Mouse (Mus musculus): Measurements from ENCODE around the gene Pip5k1c. TPM values are rescaled to one million over a fixed set of nuclear protein-coding genes. Genes with fewer than 3 reads are reported as not detected.

The Pip5k1c gene
- polyA plus RNA-seq, 1 experiment from 2014 or later = 46.2 TPM

- no peak overlapping the region for H3K4me3 ChIP-seq (ENCODE audit: low read depth, low read length)
- peaks cover 15% of the 10 kb centered on the region for H3K36me3 ChIP-seq (ENCODE audit: control insufficient read depth, insufficient read depth, low read length)
- peaks cover 22% of the 10 kb centered on the region for H3K4me1 ChIP-seq (ENCODE audit: control insufficient read depth, insufficient read depth, low read length)
- ATAC-seq (ENCODE audit: low FRiP score) (no peak), DNase-seq (ENCODE audit: low spot score, missing footprints) (no peak)
- no peak overlapping the region for H3K27ac ChIP-seq (ENCODE audit: low read depth, low read length)
- H3K9me3 ChIP-seq (ENCODE audit: control insufficient read depth, low read length) = no peaks in the 10 kb centered on the region
- no peaks in the 10 kb centered on the region; the same call in 1 of the 2 replicates for H3K27me3 ChIP-seq (ENCODE audit: control insufficient read depth, insufficient read depth, low read length)
- peak overlapping the region; percentile 40 for H3K9ac ChIP-seq (ENCODE audit: low read length)
- 37% methylated on average over 16 of the region's 16 CpGs for WGBS
- H3K4me2 ChIP-seq = peak overlapping the region; percentile 15; the same call in 1 of the 2 replicates
Observed at GRCm38 (mm10) chr10:81316338-81317060, 23.7 kb downstream of the Pip5k1c start.

DNA sequence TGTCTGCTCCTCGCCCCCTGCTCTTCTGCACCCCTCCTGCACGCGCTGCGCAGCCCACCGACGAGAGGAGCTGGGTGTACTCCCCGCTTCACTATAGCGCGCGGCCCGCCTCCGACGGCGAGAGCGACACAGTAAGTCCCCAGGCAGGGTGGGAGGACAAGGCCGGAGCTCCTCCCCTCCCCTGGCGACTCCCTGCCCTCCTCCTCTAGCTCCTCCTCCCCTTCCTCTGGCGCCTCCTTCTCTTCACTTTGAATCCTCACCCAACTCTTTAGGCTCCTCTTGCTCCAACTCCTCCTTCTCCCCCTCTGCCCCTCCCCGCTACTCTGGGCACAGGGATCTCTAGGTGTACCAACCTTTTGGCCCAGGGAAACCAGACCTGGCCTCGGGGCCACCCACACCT, 24.5 kb downstream of the Pip5k1c start:
- Histone ChIP-seq H3K36me3 (ENCODE audit: control insufficient read depth, insufficient read depth, low read length) (peaks cover 9% of the 10 kb centered on the region), H3K4me2 (0 out of 2 replicates have a peak overlapping the region, but pooled peaks have one; percentile 15), H3K9ac (ENCODE audit: low read length) (no peak overlapping the region; the same call in 1 of the 2 replicates), H3K27me3 (ENCODE audit: control insufficient read depth, insufficient read depth, low read length) (no peaks in the 10 kb centered on the region; the same call in 1 of the 2 replicates), H3K9me3 (ENCODE audit: control insufficient read depth, low read length) (no peaks in the 10 kb centered on the region), H3K4me3 (ENCODE audit: low read depth, low read length) (no peak overlapping the region), H3K27ac (ENCODE audit: low read depth, low read length) (no peak overlapping the region), H3K4me1 (ENCODE audit: control insufficient read depth, insufficient read depth, low read length) (peaks cover 29% of the 10 kb centered on the region)
- ATAC-seq (ENCODE audit: low FRiP score) (no peak), DNase-seq (ENCODE audit: low spot score, missing footprints) (no peak)
- 6% methylated on average over 19 of the region's 20 CpGs for WGBS

DNA sequence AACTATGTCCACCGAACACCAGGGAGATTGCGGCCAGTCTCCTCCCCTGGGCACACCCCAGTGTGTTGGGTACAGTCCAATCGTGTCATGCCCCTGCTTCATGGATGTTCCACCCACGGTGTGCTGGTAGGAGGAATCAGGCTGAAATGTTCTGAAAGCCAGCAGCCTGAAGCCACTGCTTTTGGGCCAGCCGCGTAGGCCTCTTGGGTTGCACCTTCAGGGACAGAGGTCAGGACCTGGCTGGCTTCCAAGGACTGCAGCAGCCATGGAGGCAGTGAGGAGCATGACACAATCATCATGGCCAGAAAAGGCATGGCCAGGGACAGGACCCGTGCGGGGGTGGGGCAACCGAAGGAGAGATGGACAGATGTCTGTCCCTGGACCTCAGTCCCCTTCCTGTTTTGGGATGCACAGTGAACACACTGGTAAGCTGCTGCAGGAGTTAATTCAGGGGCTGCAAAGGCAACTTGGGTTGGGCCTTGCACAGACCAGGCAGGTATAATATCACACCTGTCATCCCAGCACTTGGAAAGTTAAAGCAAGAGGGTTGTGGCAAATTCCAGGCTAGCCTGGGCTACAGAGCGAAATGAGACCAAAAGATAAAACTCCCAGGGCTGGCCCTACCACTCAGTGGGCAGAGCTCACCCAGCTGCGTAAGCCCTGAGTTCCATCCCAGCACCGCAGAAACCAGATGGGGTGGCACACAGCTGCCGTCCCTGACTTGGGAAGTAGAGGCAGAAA, 26.0 kb downstream of the Pip5k1c start:
- H3K4me3 ChIP-seq (ENCODE audit: low read depth, low read length) = no peak overlapping the region
- ATAC-seq (ENCODE audit: low FRiP score) = no peak
- no peak overlapping the region for H3K4me2 ChIP-seq
- H3K9me3 ChIP-seq (ENCODE audit: control insufficient read depth, low read length) = no peaks in the 10 kb centered on the region
- H3K27me3 ChIP-seq (ENCODE audit: control insufficient read depth, insufficient read depth, low read length) = no peaks in the 10 kb centered on the region; the same call in 1 of the 2 replicates
- no peak for DNase-seq (ENCODE audit: low spot score, missing footprints)
- H3K27ac ChIP-seq (ENCODE audit: low read depth, low read length) = no peak overlapping the region
- peaks cover 29% of the 10 kb centered on the region for H3K4me1 ChIP-seq (ENCODE audit: control insufficient read depth, insufficient read depth, low read length)
- no peak overlapping the region for H3K9ac ChIP-seq (ENCODE audit: low read length)
- H3K36me3 ChIP-seq (ENCODE audit: control insufficient read depth, insufficient read depth, low read length) = peaks cover 17% of the 10 kb centered on the region
- 94% methylated on average over 13 of the region's 13 CpGs for WGBS

GRCm38 (mm10) chr10:81319330-81319699, 26.6 kb downstream of the Pip5k1c start:
- ATAC-seq (ENCODE audit: low FRiP score) (no peak), DNase-seq (ENCODE audit: low spot score, missing footprints) (no peak)
- peak overlapping the region; percentile 94; the same call in 1 of the 2 replicates for H3K4me3 ChIP-seq (ENCODE audit: low read depth, low read length)
- peaks cover 23% of the 10 kb centered on the region for H3K36me3 ChIP-seq (ENCODE audit: control insufficient read depth, insufficient read depth, low read length)
- no peaks in the 10 kb centered on the region for H3K9me3 ChIP-seq (ENCODE audit: control insufficient read depth, low read length)
- H3K9ac ChIP-seq (ENCODE audit: low read length) = peak overlapping the region; percentile 60
- H3K27ac ChIP-seq (ENCODE audit: low read depth, low read length) = peak overlapping the region; percentile 79; the same call in 1 of the 2 replicates
- H3K27me3 ChIP-seq (ENCODE audit: control insufficient read depth, insufficient read depth, low read length) = no peaks in the 10 kb centered on the region; the same call in 1 of the 2 replicates
- peaks cover 29% of the 10 kb centered on the region for H3K4me1 ChIP-seq (ENCODE audit: control insufficient read depth, insufficient read depth, low read length)
- 47% methylated on average over 8 of the region's 8 CpGs for WGBS
- H3K4me2 ChIP-seq = peak overlapping the region; percentile 83

DNA sequence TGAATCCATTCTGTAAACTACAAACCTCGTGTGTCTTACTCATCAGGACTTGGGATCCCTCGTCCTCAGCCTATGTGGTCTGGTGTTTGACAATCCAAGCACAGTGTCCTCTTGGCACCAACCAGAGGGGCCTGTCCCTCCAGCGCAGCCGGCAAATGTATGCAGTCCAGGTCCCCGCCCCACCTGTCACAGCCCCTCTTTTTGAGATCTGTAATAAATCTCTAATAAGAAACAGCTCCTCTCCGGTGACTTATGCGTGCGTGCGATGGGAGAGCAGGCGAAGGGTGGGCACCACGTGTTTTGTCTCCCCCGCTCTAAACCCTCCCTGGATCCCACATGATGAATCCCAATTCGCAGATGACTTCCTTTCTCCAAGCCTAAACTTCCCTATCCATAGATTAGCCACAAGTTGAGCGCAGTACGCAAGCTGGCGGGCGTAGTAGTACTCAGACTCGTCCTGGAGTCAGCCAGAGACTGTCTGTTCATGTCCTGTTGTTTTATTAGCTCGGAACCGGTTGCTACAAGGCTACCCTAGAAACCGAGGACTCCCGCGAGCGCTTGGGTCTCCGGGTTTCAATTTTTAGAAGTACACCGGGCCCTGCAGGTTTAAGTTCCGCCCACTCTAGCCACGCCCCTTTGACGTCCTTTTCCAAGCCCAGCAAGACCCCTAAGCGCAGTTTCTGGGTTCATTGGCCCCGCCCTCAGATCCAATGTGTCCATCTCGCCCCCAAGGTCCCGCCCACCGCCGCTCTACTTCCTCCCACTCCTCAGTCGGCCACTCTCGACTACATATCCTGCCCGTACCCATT, 27.2 kb downstream of the Pip5k1c start:
- DNase-seq (ENCODE audit: low spot score, missing footprints) (peak; percentile 99), ATAC-seq (ENCODE audit: low FRiP score) (peak; percentile 0; the same call in 1 of the 2 replicates)
- WGBS = 2% methylated on average over 38 of the region's 38 CpGs
- peak overlapping the region; percentile 94 for H3K4me3 ChIP-seq (ENCODE audit: low read depth, low read length)
- peaks cover 29% of the 10 kb centered on the region for H3K4me1 ChIP-seq (ENCODE audit: control insufficient read depth, insufficient read depth, low read length)
- peaks cover 29% of the 10 kb centered on the region for H3K36me3 ChIP-seq (ENCODE audit: control insufficient read depth, insufficient read depth, low read length)
- H3K9me3 ChIP-seq (ENCODE audit: control insufficient read depth, low read length) = no peaks in the 10 kb centered on the region
- H3K9ac ChIP-seq (ENCODE audit: low read length) = peak overlapping the region; percentile 60
- H3K27ac ChIP-seq (ENCODE audit: low read depth, low read length) = peak overlapping the region; percentile 79
- H3K27me3 ChIP-seq (ENCODE audit: control insufficient read depth, insufficient read depth, low read length) = no peaks in the 10 kb centered on the region; the same call in 1 of the 2 replicates
- peak overlapping the region; percentile 83 for H3K4me2 ChIP-seq

GRCm38 (mm10) chr10:81320550-81321347, 28.0 kb downstream of the Pip5k1c start, which contains the start of gene Cactin:
Gene Cactin (plus strand): TSS chr10:81321103.
- Histone ChIP-seq H3K27ac (ENCODE audit: low read depth, low read length) (peak within 1 kb of the TSS; percentile 79), H3K9ac (ENCODE audit: low read length) (peak within 1 kb of the TSS; percentile 86), H3K4me1 (ENCODE audit: control insufficient read depth, insufficient read depth, low read length) (peaks cover 29% of the 10 kb centered on the region), H3K27me3 (ENCODE audit: control insufficient read depth, insufficient read depth, low read length) (no peaks in the 10 kb centered on the region; the same call in 1 of the 2 replicates), H3K4me2 (peak within 1 kb of the TSS; percentile 83), H3K36me3 (ENCODE audit: control insufficient read depth, insufficient read depth, low read length) (peaks cover 37% of the 10 kb centered on the region), H3K4me3 (ENCODE audit: low read depth, low read length) (peak within 1 kb of the TSS; percentile 94), H3K9me3 (ENCODE audit: control insufficient read depth, low read length) (no peaks in the 10 kb centered on the region)
- ATAC-seq (ENCODE audit: low FRiP score) (peak; percentile 93), DNase-seq (ENCODE audit: low spot score, missing footprints) (peak; percentile 100)
- WGBS = under 1% methylated on average over 68 of the region's 68 CpGs

DNA sequence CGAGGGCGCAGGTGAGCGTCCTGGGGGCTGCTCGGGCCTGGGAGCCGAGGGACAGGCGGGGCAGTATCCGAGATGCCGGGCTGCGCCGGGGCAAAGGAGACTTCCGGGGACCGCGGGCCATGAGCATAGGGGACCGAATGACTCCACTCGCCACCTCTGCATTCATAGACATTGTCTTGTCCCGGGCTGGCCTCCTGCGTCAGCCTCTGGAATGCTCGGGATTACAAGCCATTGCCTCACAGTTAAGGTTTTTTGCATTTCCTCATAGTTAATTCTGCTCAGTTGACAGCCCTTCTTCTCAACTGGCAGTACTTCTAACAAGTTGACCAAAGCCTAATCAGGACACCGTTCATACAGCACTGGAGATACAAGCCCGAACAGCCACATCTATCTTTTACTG, 28.7 kb downstream of the Pip5k1c start:
- H3K4me2 ChIP-seq = peak overlapping the region; percentile 83
- peak overlapping the region; percentile 86 for H3K9ac ChIP-seq (ENCODE audit: low read length)
- H3K36me3 ChIP-seq (ENCODE audit: control insufficient read depth, insufficient read depth, low read length) = peaks cover 41% of the 10 kb centered on the region
- H3K27ac ChIP-seq (ENCODE audit: low read depth, low read length) = peak overlapping the region; percentile 79
- H3K4me1 ChIP-seq (ENCODE audit: control insufficient read depth, insufficient read depth, low read length) = peaks cover 26% of the 10 kb centered on the region
- peak overlapping the region; percentile 94 for H3K4me3 ChIP-seq (ENCODE audit: low read depth, low read length)
- WGBS = 3% methylated on average over 20 of the region's 20 CpGs
- no peaks in the 10 kb centered on the region; the same call in 1 of the 2 replicates for H3K27me3 ChIP-seq (ENCODE audit: control insufficient read depth, insufficient read depth, low read length)
- DNase-seq (ENCODE audit: low spot score, missing footprints) = no peak
- H3K9me3 ChIP-seq (ENCODE audit: control insufficient read depth, low read length) = no peaks in the 10 kb centered on the region
- ATAC-seq (ENCODE audit: low FRiP score) = no peak; the same call in 1 of the 2 replicates

- Histone ChIP-seq H3K9ac (ENCODE audit: low read length) (no peak overlapping the region), H3K4me2 (no peak overlapping the region)
- 95% methylated on average over 27 of the region's 27 CpGs for WGBS
Observed at GRCm38 (mm10) chr10:81322444-81322843, 29.7 kb downstream of the Pip5k1c start.

More at GRCm38 (mm10) chr10:81322444-81322843, 29.7 kb downstream of the Pip5k1c start:
- no peak overlapping the region for H3K4me3 ChIP-seq (ENCODE audit: low read depth, low read length)
- ATAC-seq (ENCODE audit: low FRiP score) (no peak), DNase-seq (ENCODE audit: low spot score, missing footprints) (no peak)
- no peaks in the 10 kb centered on the region for H3K9me3 ChIP-seq (ENCODE audit: control insufficient read depth, low read length)
- H3K4me1 ChIP-seq (ENCODE audit: control insufficient read depth, insufficient read depth, low read length) = peaks cover 18% of the 10 kb centered on the region
- H3K27ac ChIP-seq (ENCODE audit: low read depth, low read length) = no peak overlapping the region
- peaks cover 44% of the 10 kb centered on the region for H3K36me3 ChIP-seq (ENCODE audit: control insufficient read depth, insufficient read depth, low read length)
- no peaks in the 10 kb centered on the region for H3K27me3 ChIP-seq (ENCODE audit: control insufficient read depth, insufficient read depth, low read length)
